Mouse (Mus musculus): ENCODE data around the gene Fam19a1.
A peak's percentile ranks its signal among the peaks of the same experiment; 100 is the strongest.

Fam19a1 gene

GRCm38 (mm10) chr6:96266456-96266855 lies 153.5 kb downstream of the Fam19a1 start:
- DNase-seq: no peak

DNA sequence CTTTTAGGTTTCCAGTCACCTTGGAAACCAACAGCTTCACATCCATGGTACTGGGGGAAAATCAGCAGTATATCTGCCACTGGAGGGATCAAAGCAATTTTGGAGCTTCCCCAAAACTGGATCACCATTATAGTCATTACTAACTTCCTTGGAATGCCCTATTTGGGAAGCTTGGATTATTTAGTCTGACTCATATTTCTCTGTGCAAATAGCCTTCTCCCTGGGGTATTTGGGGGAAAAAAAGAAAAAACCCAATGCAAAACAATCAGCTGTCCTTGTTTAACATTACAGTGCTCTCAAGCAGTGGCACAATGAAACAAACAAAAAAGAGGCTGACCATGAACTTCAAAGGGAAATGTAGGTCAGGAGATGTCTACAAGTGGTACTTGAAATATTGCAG lies 155.8 kb downstream of the Fam19a1 start:
- DNase-seq: no peak

- no peak for DNase-seq
Observed at GRCm38 (mm10) chr6:96270436-96270835, 157.5 kb downstream of the Fam19a1 start.

DNA sequence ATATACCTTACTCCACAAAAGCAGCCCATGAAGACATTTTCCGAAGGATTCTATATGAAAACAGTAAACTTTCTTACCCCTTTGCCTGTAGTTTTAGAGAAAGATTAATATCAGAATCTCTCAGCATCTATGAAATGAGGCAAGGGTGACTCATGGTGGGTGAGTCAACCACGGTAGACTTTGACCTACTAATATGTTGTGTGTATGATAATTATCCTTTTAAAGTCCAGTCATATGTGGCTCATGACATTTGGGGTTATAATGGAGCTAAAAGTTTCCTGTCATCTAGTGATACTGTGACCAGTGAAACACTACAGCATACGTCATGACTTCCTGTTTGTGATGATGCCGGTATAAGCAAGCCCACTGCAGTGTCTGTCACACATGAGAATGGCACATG lies 170.8 kb downstream of the Fam19a1 start:
- DNase-seq: no peak

GRCm38 (mm10) chr6:96284590-96284989 lies 171.6 kb downstream of the Fam19a1 start:
- DNase-seq: no peak

- DNase-seq: no peak
Observed at GRCm38 (mm10) chr6:96286276-96286675, 173.3 kb downstream of the Fam19a1 start.

DNA sequence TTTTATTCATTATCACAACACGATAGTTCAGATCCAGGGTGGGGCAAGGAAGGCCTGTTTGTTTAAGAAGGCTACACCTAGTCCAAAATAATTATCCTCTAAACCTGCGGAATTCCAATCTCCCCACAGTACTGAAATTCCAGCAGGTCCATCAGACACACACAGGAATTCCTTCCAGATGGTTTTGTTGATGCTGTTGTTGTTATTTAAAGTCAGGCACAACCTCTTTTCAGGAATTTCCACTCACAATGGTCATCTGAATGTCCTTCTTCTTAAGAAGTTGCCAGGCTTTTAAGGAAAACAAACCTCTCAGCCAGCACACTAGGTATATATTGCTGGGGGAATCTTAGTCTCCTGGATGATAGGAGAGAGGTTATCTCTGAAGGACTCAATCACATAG lies 174.4 kb downstream of the Fam19a1 start:
- no peak for DNase-seq

- DNase-seq: no peak
Observed at GRCm38 (mm10) chr6:96289672-96290071, 176.7 kb downstream of the Fam19a1 start.

GRCm38 (mm10) chr6:96347491-96347890 lies 234.5 kb downstream of the Fam19a1 start:
- DNase-seq: peak; percentile 10

GRCm38 (mm10) chr6:96349446-96350025 lies 236.6 kb downstream of the Fam19a1 start:
- peak; percentile 87 for DNase-seq

GRCm38 (mm10) chr6:96369544-96369943 lies 256.6 kb downstream of the Fam19a1 start:
- no peak for DNase-seq

- no peak for DNase-seq
Observed at GRCm38 (mm10) chr6:96372848-96373247, 259.9 kb downstream of the Fam19a1 start.

GRCm38 (mm10) chr6:96373274-96373673 lies 260.3 kb downstream of the Fam19a1 start:
- no peak for DNase-seq

DNA sequence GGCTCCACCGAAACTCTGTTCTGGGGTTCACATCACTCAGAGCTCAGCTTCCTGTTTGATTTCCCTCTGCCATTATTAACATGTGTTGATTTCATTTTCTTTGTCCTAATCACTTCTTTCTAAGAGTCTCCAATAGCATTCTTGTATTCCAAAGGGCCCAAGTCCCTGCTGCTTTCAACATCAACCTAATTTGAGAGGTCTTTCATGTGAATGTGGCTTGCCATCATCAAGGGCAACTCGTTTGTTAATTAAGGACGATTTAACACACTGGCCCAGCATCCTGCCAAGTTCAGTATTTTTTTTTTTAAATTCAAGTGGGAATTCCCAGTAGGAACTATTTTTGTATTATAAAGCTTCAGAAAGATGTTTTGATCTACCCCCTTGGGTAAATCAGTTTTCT lies 263.8 kb downstream of the Fam19a1 start:
- DNase-seq: no peak

DNA sequence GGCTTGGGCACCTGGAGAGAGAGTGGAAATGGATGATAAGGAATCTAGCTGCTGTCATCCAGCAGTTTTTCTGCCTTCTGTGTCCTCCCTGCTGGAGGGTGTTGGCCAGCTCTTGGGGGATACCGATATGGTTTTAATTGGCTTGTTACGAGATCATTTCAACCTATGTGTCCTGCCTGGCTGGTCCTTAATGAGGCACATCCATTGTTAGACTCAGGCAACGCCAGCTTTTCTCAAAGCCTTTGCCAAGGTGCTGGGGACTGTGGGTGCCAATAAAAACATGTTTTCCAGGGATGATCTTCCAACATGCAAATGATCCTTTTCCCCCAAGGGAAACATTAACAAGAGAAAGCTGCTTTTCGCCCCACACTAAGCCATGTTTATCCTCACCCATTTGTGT lies 266.3 kb downstream of the Fam19a1 start:
- DNase-seq: no peak

GRCm38 (mm10) chr6:96384441-96384840 lies 271.5 kb downstream of the Fam19a1 start:
- DNase-seq: no peak

DNA sequence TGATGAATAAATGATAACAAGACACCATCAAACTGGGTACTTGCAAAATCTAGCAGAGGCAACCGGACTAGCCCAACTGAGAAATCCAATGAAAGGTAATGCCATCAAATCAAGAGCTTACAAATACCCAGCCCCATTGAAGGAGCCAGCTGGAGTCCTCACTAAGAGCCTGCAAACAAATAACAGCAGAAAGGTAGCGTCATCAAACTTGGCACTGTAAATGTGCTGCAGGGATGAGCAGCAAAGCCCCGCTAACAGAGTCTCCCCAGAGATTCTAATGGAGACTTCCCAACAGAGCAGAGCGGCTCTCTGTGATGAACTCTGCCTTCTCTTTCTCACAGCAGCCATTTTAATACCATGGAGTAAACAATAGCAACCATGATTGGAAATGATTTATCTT lies 305.9 kb downstream of the Fam19a1 start:
- DNase-seq: no peak

GRCm38 (mm10) chr6:96419704-96420382 lies 306.9 kb downstream of the Fam19a1 start:
- DNase-seq: no peak

- DNase-seq: no peak
Observed at GRCm38 (mm10) chr6:96420515-96420914, 307.6 kb downstream of the Fam19a1 start.

GRCm38 (mm10) chr6:96429390-96429789 lies 316.4 kb downstream of the Fam19a1 start:
- DNase-seq: no peak

DNA sequence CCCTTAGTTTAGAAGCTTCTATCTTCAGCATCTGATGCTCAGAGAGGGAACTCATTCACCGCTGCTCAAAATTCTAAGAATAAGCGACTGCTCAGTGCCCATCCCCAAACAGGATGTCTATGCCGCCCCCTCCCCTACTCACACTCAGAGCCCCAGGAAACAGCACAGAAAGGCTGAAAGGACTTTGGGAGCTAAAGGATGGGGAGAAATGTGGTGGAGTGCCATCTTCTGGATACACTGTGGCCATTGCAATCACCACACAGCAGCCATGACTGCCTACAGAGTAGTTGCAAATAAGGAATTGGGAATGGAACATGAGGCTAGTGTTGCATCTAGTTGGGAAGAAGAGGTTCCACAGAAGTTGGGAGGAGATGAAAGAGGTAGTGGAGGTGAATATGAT lies 319.4 kb downstream of the Fam19a1 start:
- DNase-seq: no peak

- no peak for DNase-seq
Observed at GRCm38 (mm10) chr6:96433896-96434295, 320.9 kb downstream of the Fam19a1 start.

- no peak for DNase-seq
Observed at GRCm38 (mm10) chr6:96435545-96435944, 322.6 kb downstream of the Fam19a1 start.

DNA sequence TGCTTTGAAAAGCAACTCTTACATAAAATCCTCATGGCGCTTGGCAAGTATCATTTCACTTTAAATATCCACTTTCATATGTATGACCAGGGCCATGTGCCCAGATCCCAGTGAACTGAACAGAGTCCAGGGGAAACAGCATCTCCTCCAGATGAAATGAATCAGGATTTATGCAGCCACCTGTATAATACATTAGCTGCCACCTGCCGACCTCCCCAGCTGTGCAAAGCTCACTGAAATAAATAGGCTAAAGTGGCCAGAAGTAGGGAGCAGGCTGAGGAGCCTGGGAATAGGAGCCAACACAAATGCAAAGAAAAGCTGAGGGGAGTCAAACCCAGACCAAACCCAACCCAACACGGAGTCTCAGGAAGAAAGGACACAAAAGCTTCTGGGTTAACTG lies 324.9 kb downstream of the Fam19a1 start:
- no peak for DNase-seq

GRCm38 (mm10) chr6:96439419-96439818 lies 326.5 kb downstream of the Fam19a1 start:
- DNase-seq: peak; percentile 47
